Mouse (Mus musculus): ENCODE data around the gene Cyp4f14. TPM values are rescaled to one million over a fixed set of nuclear protein-coding genes. Genes with fewer than 3 reads are reported as not detected.
A peak's percentile ranks its signal among the peaks of the same experiment; 100 is the strongest.

Gene Cyp4f14
- total RNA-seq (2021) = 1 to 10 TPM; 4.3 to 5.5 TPM
- long read RNA-seq, partial matches to known transcripts = 1 of 6 reads
- long read RNA-seq, other reads (novel, unspliced or antisense) = 4 of 6 reads

DNA sequence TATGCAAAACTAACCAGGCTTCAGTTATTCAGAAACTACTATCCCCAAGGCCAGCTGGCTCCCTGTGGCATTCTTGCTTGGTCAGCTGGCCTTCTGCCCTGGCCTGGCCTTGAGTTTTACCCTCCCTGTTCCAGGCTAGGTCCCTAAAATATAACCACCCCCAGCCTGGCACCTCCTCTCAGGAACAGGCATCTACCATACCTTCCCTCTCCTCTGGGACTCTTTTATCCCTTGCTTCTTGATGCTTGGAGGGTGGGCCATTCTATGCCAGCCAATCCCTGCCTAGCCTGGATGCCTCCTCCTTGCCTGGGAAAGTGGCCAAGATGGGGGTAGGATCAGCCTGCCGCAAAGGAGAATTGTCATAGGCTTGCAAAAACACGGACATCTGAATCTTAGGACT, at the start of gene Cyp4f14:
Cyp4f14 (minus strand) TSS at position 212 of the 400 bp plus-strand sequence.
- peak; percentile 8 to 34 for DNase-seq (ENCODE audit: low spot score in 2 of 2)

- DNase-seq (ENCODE audit: low spot score in 2 of 2) = peak; percentile 88 to 97
These were observed 48.6 kb upstream of the Cyp4f14 start, which contains the start of gene Zfp472 for GRCm38 (mm10) chr17:32965623-32966290. TSS of gene Zfp472 (plus strand) at chr17:32965814.

GRCm38 (mm10) chr17:32965253-32965622, 48.1 kb upstream of the Cyp4f14 start:
- no peak for DNase-seq (ENCODE audit: low spot score in 2 of 2)

DNA sequence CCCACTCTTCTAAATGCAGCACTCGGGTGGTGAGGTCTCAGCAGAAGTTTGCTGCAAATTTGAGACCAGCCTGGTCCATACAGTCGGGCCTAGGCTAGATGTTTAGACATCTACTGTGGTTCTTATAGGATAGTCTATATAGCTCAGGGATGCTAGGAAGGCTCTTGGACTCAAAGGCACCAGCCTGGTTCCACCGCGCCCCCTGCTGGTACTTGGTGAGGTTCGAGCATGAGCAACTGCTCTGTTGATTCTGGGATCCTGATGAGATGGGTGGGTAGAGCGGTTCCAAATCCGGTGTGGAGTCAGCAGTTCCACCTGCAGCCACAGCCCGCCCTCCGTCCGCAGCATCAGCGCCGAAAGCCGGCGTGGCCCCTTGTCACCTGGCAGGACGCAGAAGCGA, 34.3 kb upstream of the Cyp4f14 start:
- peak; percentile 77 to 92 for DNase-seq (ENCODE audit: low spot score in 2 of 2)

DNA sequence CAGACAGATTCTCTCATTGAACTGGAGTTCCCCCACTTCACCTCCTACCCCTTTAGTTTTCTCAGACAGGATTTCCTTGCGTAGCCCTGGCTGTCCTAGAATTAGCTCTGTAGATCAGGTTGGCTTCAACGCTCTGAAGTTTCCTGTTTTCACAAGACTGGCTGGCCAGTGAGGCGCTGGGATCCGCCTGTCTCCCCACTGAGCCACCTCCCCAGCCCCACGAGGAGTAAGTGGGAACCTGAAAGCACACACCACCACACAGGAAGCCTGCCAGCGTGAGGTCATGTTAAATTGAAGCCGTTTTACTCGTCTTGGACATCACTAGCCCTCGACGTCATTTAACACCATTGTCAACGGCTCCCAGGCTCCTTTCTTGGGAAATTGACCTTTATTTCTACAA, 33.9 kb upstream of the Cyp4f14 start:
- no peak for DNase-seq (ENCODE audit: low spot score in 2 of 2)

- no peak for DNase-seq (ENCODE audit: low spot score in 2 of 2)
These were observed 33.0 kb upstream of the Cyp4f14 start for GRCm38 (mm10) chr17:32950136-32950535.

DNA sequence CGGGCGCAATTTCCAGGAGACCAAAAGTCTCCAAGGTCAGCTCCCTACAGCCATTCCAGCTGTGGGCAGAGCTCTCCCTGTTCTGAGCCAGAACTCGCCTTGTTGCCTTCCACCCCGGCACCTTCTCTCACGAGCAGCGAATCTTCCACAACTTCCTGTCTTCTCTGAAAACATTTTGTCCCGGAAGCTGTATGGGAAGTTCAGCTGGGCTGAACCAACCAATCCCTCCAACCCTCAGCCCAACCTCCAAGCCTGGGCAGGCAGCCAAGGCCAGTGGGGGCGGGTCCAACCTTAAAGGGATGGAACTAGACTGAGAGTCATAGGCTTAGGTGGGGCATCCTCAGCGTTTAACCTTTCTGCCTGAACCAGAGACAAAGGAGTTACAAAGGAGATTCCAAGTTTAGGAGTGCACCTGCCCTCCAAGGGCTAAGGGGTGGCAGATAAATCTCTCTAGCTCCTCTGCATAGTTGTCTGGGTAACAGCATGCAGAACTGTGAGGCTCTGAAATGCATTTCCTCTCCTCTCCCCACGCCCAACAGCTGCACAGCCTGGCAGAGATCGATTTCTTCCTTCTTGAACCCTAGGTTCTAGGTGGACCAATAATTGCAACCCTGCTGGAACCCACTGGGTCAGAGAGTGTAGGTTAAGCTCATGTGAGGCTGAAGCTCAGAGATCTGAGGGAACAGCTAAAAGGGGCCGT, 30.2 kb upstream of the Cyp4f14 start, which contains the start of gene Cyp4f13:
Cyp4f13 (minus strand) TSS at position 188 of the 700 bp plus-strand sequence.
- peak; percentile 93 to 95 for DNase-seq (ENCODE audit: low spot score in 2 of 2)

GRCm38 (mm10) chr17:32946716-32947115, 29.6 kb upstream of the Cyp4f14 start:
- no peak for DNase-seq (ENCODE audit: low spot score in 2 of 2)

GRCm38 (mm10) chr17:32944402-32945035, 27.4 kb upstream of the Cyp4f14 start:
- no peak for DNase-seq (ENCODE audit: low spot score in 2 of 2)

DNA sequence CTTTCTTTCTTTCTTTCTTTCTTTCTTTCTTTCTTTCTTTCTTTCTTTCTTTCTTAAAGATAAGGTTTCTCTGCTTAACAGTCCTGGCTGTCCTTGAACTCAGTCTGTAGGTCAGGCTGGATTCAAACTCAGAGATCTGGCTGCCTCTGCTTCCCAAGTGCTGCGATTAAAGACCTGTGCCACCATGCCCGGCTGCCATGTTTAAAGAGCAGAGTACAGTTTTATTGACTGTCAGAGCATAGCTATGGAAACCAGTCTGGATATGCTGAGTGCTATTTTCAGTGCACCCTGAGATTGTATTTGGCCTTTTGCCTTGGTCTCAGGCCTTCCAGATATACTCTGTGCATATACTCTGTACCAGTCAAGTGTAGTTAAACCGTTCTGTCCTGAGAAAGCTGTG, 26.5 kb upstream of the Cyp4f14 start:
- DNase-seq (ENCODE audit: low spot score in 2 of 2) = no peak

DNA sequence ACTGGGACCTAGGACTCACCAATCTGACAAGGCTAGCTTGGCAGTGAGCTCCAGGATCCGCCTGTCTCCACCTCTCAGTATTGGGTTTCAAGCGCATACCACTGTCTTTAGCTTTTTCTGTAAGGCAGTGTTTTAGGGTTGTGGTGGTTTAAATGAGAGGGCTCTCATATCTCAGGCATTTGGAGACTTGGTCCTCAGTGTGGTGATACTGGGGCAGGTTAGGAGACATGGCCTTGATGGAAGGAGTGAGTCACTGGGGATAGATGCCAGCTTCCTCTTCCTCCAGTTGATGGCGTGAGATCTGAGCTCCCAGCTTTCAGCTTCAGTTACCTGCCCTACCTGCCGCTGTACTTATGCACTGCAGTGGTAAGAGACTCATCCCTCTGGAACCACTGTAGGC, 22.7 kb upstream of the Cyp4f14 start:
- no peak for DNase-seq (ENCODE audit: low spot score in 2 of 2)

- no peak for DNase-seq (ENCODE audit: low spot score in 2 of 2)
These were observed 10.7 kb upstream of the Cyp4f14 start for GRCm38 (mm10) chr17:32927803-32928202.

DNA sequence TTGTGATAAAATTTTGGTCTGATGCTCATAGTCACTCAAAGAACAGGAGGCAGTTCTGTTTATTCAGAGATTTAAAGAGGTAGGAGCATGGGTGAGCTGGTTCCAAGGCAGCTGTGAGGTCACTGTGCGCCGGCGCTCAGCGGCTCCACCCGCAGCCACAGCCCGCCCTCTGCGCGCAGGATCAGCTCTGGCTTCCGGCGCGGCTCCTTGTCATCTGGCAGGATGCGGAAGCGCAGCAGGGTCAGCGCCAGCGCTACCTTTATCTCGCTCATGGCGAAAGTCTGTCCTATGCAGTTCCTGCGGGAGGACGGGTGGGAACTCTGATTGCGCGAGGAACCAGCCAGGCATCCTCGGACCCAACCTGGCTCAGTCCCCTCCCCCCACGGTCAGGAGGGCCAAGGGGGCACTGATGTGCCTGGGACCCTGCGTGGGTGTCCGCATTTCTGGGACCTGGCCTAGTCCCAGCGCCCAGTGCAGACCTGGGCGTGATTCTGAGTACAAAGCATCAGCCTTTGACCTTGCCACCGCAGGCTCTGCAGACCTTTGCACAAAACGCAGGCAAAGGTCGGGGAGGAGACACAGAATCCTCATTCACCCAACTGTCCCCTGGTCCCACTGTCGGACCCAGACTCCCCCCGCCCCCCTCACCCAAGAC, 7.6 kb upstream of the Cyp4f14 start:
- peak; percentile 48 to 73 for DNase-seq (ENCODE audit: low spot score in 2 of 2)

DNA sequence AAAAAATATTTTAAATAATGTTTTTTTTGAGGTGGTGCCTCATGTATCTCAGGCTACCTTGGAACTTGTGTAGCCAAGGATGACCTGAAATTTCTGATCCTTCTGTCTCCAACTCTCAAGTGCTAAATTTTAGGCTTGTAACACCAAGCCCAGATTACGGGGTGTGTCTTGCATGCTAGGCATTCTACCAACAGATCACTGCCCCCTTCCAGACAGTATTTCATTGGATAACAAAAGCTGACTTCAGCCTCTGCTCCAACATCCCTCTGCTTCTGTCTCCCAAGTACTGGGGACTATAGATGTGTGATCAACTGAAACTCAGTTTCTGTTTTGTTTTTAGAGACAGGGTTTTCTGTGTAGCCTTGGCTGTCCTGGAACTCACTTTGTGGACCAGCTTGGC, 6.5 kb upstream of the Cyp4f14 start:
- DNase-seq (ENCODE audit: low spot score in 2 of 2) = no peak

GRCm38 (mm10) chr17:32919123-32919522, 2.0 kb upstream of the Cyp4f14 start:
- no peak for DNase-seq (ENCODE audit: low spot score in 2 of 2)

DNA sequence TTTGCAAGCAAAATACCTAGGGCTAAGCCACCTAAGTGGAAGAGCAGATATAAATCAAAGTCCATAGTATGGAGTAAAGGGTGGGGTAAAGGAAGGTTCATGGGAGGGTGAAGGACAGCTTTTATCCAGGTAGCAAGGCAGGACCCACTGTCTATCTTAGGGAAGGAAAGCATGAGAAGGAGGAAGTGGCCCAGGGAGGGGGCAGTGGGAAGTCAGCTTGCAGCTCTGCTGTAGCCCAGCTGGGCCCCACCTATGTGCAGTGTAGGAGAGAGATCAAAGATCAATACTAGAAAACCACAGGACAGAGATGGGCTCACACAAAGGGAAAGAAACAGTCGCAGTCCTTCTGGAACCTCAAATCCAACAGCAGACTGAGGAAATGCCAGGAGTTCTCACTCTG, 1.1 kb downstream of the Cyp4f14 start:
- no peak for DNase-seq (ENCODE audit: low spot score in 2 of 2)

- no peak for DNase-seq (ENCODE audit: low spot score in 2 of 2)
These were observed 11.0 kb downstream of the Cyp4f14 start for GRCm38 (mm10) chr17:32906172-32906571.

DNA sequence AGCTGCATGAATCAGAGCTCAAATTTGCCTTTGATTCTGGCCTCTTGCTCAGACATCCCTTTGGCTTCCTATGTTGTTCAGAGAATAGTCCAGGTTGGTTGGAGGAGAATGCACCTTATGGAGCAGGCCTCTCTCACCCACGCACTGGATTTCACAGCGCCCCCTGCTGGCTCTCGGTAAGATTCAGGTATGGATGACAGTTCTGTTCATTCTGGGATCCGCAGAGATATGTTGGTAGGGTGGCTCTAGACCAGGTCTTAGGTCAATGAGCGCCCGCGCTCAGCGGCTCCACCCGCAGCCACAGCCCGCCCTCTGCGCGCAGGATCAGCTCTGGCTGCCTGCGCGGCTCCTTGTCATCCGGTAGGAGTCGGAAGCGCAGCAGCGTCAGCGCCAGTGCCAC, 11.9 kb downstream of the Cyp4f14 start:
- peak in 1 of 2 experiments; percentile 31 for DNase-seq (ENCODE audit: low spot score in 2 of 2)

- DNase-seq (ENCODE audit: low spot score in 2 of 2) = no peak
These were observed 12.7 kb downstream of the Cyp4f14 start for GRCm38 (mm10) chr17:32904414-32904813.

DNA sequence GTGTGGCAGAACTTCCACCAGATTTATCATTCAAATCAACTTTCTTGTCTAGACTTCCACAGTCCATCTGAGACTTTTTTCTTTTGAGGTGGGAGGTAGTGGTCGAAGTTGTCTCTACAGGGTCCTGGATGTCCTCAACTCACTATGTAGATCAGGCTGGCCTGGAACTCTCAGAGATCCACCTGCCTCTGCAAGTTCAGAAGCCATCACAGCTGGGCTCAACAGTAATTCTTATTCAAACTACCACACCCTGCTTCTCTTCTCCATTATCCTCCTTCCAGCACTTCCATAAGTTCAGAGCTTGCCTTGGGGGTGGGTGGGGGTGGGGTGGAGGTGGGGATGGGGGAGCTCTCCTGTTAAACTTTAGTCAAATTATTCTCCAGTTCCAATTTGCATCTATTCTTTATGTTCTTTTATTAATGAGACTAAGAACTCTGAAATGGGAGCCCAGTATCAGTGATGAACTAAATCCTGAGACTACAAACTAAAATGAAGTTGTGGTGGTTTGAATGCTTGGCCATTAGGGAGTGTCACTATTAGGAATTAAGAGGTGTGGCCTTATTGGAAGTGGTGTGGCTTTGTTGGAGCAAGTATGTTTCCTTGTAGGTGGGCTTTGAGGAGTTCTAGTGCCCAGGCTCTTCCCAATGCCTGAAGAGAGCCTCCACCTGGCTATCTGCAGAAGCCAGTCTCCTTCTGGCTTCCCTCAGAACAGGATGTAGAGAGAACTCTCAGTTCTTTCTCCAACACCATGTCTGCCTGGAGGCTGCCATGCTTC, 15.2 kb downstream of the Cyp4f14 start:
- DNase-seq (ENCODE audit: low spot score in 2 of 2) = no peak

- DNase-seq (ENCODE audit: low spot score in 2 of 2) = no peak
These were observed 21.7 kb downstream of the Cyp4f14 start for GRCm38 (mm10) chr17:32895421-32895820.

Measured in layer of hippocampus, adult 18-20 months (tissue).